Comparison of ENCODE assay signal across 16 mouse cellular contexts in the genomic region with DNA sequence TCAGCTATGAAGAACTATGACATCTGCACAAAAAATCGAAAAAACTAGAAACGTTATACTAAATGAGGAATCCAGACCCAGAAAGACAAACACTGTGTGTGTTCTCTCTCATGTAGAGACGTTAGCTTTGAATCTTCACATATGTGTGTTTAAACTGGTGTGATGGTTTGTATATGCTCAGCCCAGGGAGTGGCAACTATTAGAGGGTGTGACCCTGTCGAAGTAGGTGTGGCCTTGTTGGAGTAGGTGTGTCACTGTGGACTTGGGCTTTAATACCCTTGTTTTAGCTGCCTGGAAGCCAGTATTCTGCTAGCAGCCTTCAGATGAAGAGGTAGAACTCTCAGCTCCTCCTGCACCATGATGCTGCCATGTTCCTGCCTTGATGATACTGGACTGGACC. TPM values are rescaled to one million over a fixed set of nuclear protein-coding genes. Genes with fewer than 3 reads are reported as not detected.
"Had no signal": no experiment of that assay in that cellular context is flagged by ENCODE, and none has a peak within 500 bp of the region (broad histone marks: within the 10 kb centered on the region; RNA-seq: fewer than 3 reads in every experiment).

No protein-coding gene starts in this region.

- H3K27ac ChIP-seq: intestine, embryonic 15.5 days; kidney, embryonic 15.5 days; limb, embryonic 10.5 days; limb, embryonic 13.5 days; macrophage; midbrain, embryonic 13.5 days; stomach, embryonic 15.5 days had no signal

- ATAC-seq: intestine, embryonic 15.5 days; lung, postnatal 0 days; midbrain, embryonic 13.5 days had no signal

- DNase-seq: kidney, adult 11 months; kidney, adult 8-10 months; kidney, postnatal 10 days; kidney, postnatal 4 days; lung, embryonic 14.5 days; right cerebral cortex, postnatal 4 days; thymus, postnatal 25 days had no signal

- H3K9me3 ChIP-seq: intestine, embryonic 15.5 days; kidney, embryonic 15.5 days; limb, embryonic 10.5 days; limb, embryonic 13.5 days; midbrain, embryonic 13.5 days; stomach, embryonic 15.5 days had no signal

- H3K36me3 ChIP-seq: intestine, embryonic 15.5 days; kidney, embryonic 15.5 days; limb, embryonic 10.5 days; limb, embryonic 13.5 days; midbrain, embryonic 13.5 days; stomach, embryonic 15.5 days had no signal

- H3K27me3 ChIP-seq: intestine, embryonic 15.5 days; kidney, embryonic 15.5 days; limb, embryonic 13.5 days; midbrain, embryonic 13.5 days; stomach, embryonic 15.5 days had no signal

- H3K4me2 ChIP-seq: intestine, embryonic 15.5 days; kidney, embryonic 15.5 days; limb, embryonic 13.5 days; lung, embryonic 14.5 days; midbrain, embryonic 13.5 days; stomach, embryonic 15.5 days had no signal

- H3K9ac ChIP-seq: intestine, embryonic 15.5 days; kidney, embryonic 15.5 days; limb, embryonic 13.5 days; lung, embryonic 14.5 days; midbrain, embryonic 13.5 days; stomach, embryonic 15.5 days had no signal

- H3K4me3 ChIP-seq: intestine, embryonic 15.5 days; kidney, embryonic 15.5 days; limb, embryonic 10.5 days; limb, embryonic 13.5 days; midbrain, embryonic 13.5 days; stomach, embryonic 15.5 days had no signal

- H3K4me1 ChIP-seq: intestine, embryonic 15.5 days; kidney, embryonic 15.5 days; limb, embryonic 10.5 days; limb, embryonic 13.5 days; midbrain, embryonic 13.5 days; stomach, embryonic 15.5 days had no signal

RNA-seq across cellular contexts. Expression of gene Wasf3, which starts 44.7 kb away (rescaled TPM):
- total RNA-seq: megakaryocyte, adult 5-6 weeks had no signal
- polyA plus RNA-seq: macrophage had no signal
